In the genomic region with DNA sequence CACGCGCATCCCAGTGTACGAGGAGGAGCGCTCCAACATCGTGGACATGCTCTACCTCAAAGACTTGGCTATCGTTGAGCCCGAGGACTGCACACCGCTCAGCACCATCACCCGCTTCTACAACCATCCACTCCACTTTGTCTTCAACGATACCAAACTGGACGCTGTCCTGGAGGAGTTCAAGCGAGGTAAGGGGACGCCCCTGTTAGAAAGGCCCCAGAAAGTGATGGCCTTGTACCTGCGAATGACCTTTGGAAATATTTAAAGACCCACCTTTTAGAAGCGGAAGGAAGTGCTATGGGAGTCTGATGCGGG, we compare ENCODE assay signal across 8 mouse cellular contexts. TPM values are rescaled to one million over a fixed set of nuclear protein-coding genes. Genes with fewer than 3 reads are reported as not detected.
DNase-seq lines count a peak whose midpoint lies in the region; ATAC-seq and TF ChIP-seq lines count a peak whose summit lies in the region.

No protein-coding gene starts in this region.

- H3K27me3 ChIP-seq in heart, embryonic 10.5 days (ENCODE audit: insufficient read depth, poor library complexity, severe bottlenecking), result no peaks in the 10 kb centered on the region
- H3K27me3 ChIP-seq in C2C12 (ENCODE audit: control insufficient read depth, insufficient read depth, insufficient read length), result no peaks in the 10 kb centered on the region
- H3K27me3 ChIP-seq in forebrain, embryonic 11.5 days (ENCODE audit: control insufficient read depth, insufficient read depth, low read length), result no peaks in the 10 kb centered on the region
- no peaks in the 10 kb centered on the region for H3K27me3 ChIP-seq in liver, embryonic 12.5 days (replicated peaks)

- peaks cover 43% of the 10 kb centered on the region for H3K4me1 ChIP-seq in heart, embryonic 10.5 days
- peaks cover 4% of the 10 kb centered on the region for H3K4me1 ChIP-seq in forebrain, embryonic 11.5 days (replicated peaks; ENCODE audit: control insufficient read depth, insufficient read depth, low read length)
- H3K4me1 ChIP-seq in liver, embryonic 12.5 days, result peaks cover 35% of the 10 kb centered on the region

- peaks cover 30% of the 10 kb centered on the region for H3K36me3 ChIP-seq in heart, embryonic 10.5 days
- peaks cover 4% of the 10 kb centered on the region for H3K36me3 ChIP-seq in C2C12 (ENCODE audit: control insufficient read depth, insufficient read depth)
- peaks cover 3% of the 10 kb centered on the region; the same call in 1 of the 2 replicates for H3K36me3 ChIP-seq in forebrain, embryonic 11.5 days (ENCODE audit: control insufficient read depth, insufficient read depth, low read length)
- H3K36me3 ChIP-seq in liver, embryonic 12.5 days, result peaks cover 28% of the 10 kb centered on the region

- H3ac ChIP-seq in C2C12 (ENCODE audit: control insufficient read depth, insufficient read length, low read depth), result peak overlapping the region; percentile 81

- H3K9ac ChIP-seq in forebrain, embryonic 11.5 days (ENCODE audit: low read length), result peak overlapping the region; percentile 84
- peak overlapping the region; percentile 87 for H3K9ac ChIP-seq in liver, embryonic 12.5 days

- peak overlapping the region; percentile 96 for H3K4me2 ChIP-seq in forebrain, embryonic 11.5 days (ENCODE audit: low read depth, low read length, severe bottlenecking)
- H3K4me2 ChIP-seq in liver, embryonic 12.5 days, result peak overlapping the region; percentile 98

- no peaks in the 10 kb centered on the region for H3K9me3 ChIP-seq in heart, embryonic 10.5 days
- H3K9me3 ChIP-seq in forebrain, embryonic 11.5 days (ENCODE audit: control insufficient read depth, low read length), result no peaks in the 10 kb centered on the region
- H3K9me3 ChIP-seq in liver, embryonic 12.5 days (replicated peaks), result no peaks in the 10 kb centered on the region

- intact Hi-C loops in heart, postnatal 36 days (cut with DNase I), result loop anchor here (5.0 kb wide), 1 partner anchor 146 kb away; a partner anchor contains a TSS

- peak overlapping the region; percentile 97 for H3K27ac ChIP-seq in heart, embryonic 10.5 days
- peak overlapping the region; percentile 95; the same call in 1 of the 2 replicates for H3K27ac ChIP-seq in forebrain, embryonic 11.5 days (ENCODE audit: low read depth, low read length)
- H3K27ac ChIP-seq in liver, embryonic 12.5 days, result peak overlapping the region; percentile 95; the same call in 1 of the 2 replicates

- H3K4me3 ChIP-seq in heart, embryonic 10.5 days, result peak overlapping the region; percentile 98
- H3K4me3 ChIP-seq in C2C12 (ENCODE audit: insufficient read depth, poor library complexity, severe bottlenecking), result peak overlapping the region; percentile 75
- peak overlapping the region; percentile 92 for H3K4me3 ChIP-seq in forebrain, embryonic 11.5 days (ENCODE audit: low read depth, low read length)
- peak overlapping the region; percentile 98 for H3K4me3 ChIP-seq in liver, embryonic 12.5 days

- no peak for TF ChIP-seq CTCF in C2C12 (IDR thresholded peaks at IDR 0.05; ENCODE audit: control insufficient read depth, insufficient read depth, insufficient read length)

- ATAC-seq in forebrain, embryonic 11.5 days (replicated peaks; ENCODE audit: low FRiP score), result no peak
- no peak for ATAC-seq in liver, embryonic 12.5 days

- peaks cover 31% of the 10 kb centered on the region for H3K79me2 ChIP-seq in C2C12 (ENCODE audit: control insufficient read depth, insufficient read depth)

- no peak for DNase-seq in heart, embryonic 10.5 days (ENCODE audit: low spot score)
- DNase-seq in heart, postnatal 36 days, result no peak
- no peak for DNase-seq in forebrain, embryonic 11.5 days (ENCODE audit: low spot score)
- DNase-seq in adrenal gland, adult (ENCODE audit: inconsistent age in 2 of 2, low spot score in 1 of 2), result no peak
- DNase-seq in layer of hippocampus, postnatal 36 days, result no peak
- DNase-seq in adrenal gland, adult 8-10 months, result no peak

- H3K79me3 ChIP-seq in C2C12 (ENCODE audit: low read depth), result peaks cover 6% of the 10 kb centered on the region

- WGBS in heart, embryonic 10.5 days, result 3% methylated on average over 16 of the region's 16 CpGs
- 1% methylated on average over 16 of the region's 16 CpGs for WGBS in forebrain, embryonic 11.5 days
- WGBS in liver, embryonic 12.5 days (ENCODE audit: insufficient replicate concordance), result 4% methylated on average over 16 of the region's 16 CpGs

TF ChIP-seq in C2C12, 6 proteins besides CTCF, POLR2A, EP300 and RAD21:
- TF ChIP-seq MYOD1 (IDR thresholded peaks at IDR 0.05; ENCODE audit: control insufficient read depth, insufficient read length, low read depth) (no peak), USF1 (IDR thresholded peaks at IDR 0.05; ENCODE audit: low read depth) (no peak)
TF ChIP-seq in C2C12: peak in this region for 0.

RNA-seq across cellular contexts. Expression of a gene that starts 1.3 kb away (rescaled TPM):
- 1.5 and 2.5 TPM in 2 replicates for polyA plus RNA-seq in heart, embryonic 10.5 days (2016; fragmentation: Nextera tagmentation; extraction: Ambion mirVana)
- 10 to 100 TPM; 16.0 to 19.2 TPM for total RNA-seq in heart, postnatal 36 days (2021)
- 6.5 TPM for polyA plus RNA-seq in C2C12 (2012; fragmentation: generic; extraction: Trizol)
- polyA plus RNA-seq in forebrain, embryonic 11.5 days (2014; fragmentation: Nextera tagmentation; extraction: Ambion mirVana), result 6.8 and 7.4 TPM in 2 replicates
- polyA plus RNA-seq in liver, embryonic 12.5 days (2016; fragmentation: Nextera tagmentation; extraction: Ambion mirVana), result 1.3 and 1.5 TPM in 2 replicates
- total RNA-seq in layer of hippocampus, postnatal 36 days (2021), result 10 to 100 TPM; 29.0 to 39.0 TPM
- 10 to 100 TPM; 41.4 to 45.3 (median 42.6) TPM for total RNA-seq in adrenal gland, adult 8-10 months (2022)

RNA-seq across cellular contexts. Expression of a gene that starts 23.8 kb away (rescaled TPM):
- 16.7 and 19.0 TPM in 2 replicates for polyA plus RNA-seq in heart, embryonic 10.5 days (2016; fragmentation: Nextera tagmentation; extraction: Ambion mirVana)
- total RNA-seq in heart, postnatal 36 days (2021), result 100 to 1,000 TPM; 203 to 373 TPM
- polyA plus RNA-seq in C2C12 (2012; fragmentation: generic; extraction: Trizol), result 1.1 TPM
- polyA plus RNA-seq in forebrain, embryonic 11.5 days (2014; fragmentation: Nextera tagmentation; extraction: Ambion mirVana), result 14.1 and 16.5 TPM in 2 replicates
- polyA plus RNA-seq in liver, embryonic 12.5 days (2016; fragmentation: Nextera tagmentation; extraction: Ambion mirVana), result 4.0 and 6.9 TPM in 2 replicates
- total RNA-seq in layer of hippocampus, postnatal 36 days (2021), result 1 to 10 TPM; 7.9 to 8.5 TPM
- total RNA-seq in adrenal gland, adult 8-10 months (2022), result 10 to 100 TPM in 2 of 4 experiments, 1 to 10 TPM in 2; 6.8 to 18.1 (median 11.3) TPM

RNA-seq across cellular contexts. Expression of a gene that starts 26.3 kb away (rescaled TPM):
- polyA plus RNA-seq in heart, embryonic 10.5 days (2016; fragmentation: Nextera tagmentation; extraction: Ambion mirVana), result 0.20 and 1.0 TPM in 2 replicates
- total RNA-seq in heart, postnatal 36 days (2021), result 100 to 1,000 TPM in 1 of 2 experiments, 10 to 100 TPM in 1; 93.9 to 209 TPM
- 0.05 TPM for polyA plus RNA-seq in C2C12 (2012; fragmentation: generic; extraction: Trizol)
- not detected in 2 replicates for polyA plus RNA-seq in forebrain, embryonic 11.5 days (2014; fragmentation: Nextera tagmentation; extraction: Ambion mirVana)
- 0.15 and 0.29 TPM in 2 replicates for polyA plus RNA-seq in liver, embryonic 12.5 days (2016; fragmentation: Nextera tagmentation; extraction: Ambion mirVana)
- total RNA-seq in layer of hippocampus, postnatal 36 days (2021), result not detected
- total RNA-seq in adrenal gland, adult 8-10 months (2022), result not detected

RNA-seq across cellular contexts. Expression of a gene that starts 34.3 kb away (rescaled TPM):
- 23.9 and 24.5 TPM in 2 replicates for polyA plus RNA-seq in heart, embryonic 10.5 days (2016; fragmentation: Nextera tagmentation; extraction: Ambion mirVana)
- total RNA-seq in heart, postnatal 36 days (2021), result 1 to 10 TPM; 7.3 to 7.8 TPM
- polyA plus RNA-seq in C2C12 (2012; fragmentation: generic; extraction: Trizol), result 7.8 TPM
- 18.7 and 20.8 TPM in 2 replicates for polyA plus RNA-seq in forebrain, embryonic 11.5 days (2014; fragmentation: Nextera tagmentation; extraction: Ambion mirVana)
- 9.0 and 10.5 TPM in 2 replicates for polyA plus RNA-seq in liver, embryonic 12.5 days (2016; fragmentation: Nextera tagmentation; extraction: Ambion mirVana)
- total RNA-seq in layer of hippocampus, postnatal 36 days (2021), result 10 to 100 TPM; 11.9 to 12.6 TPM
- total RNA-seq in adrenal gland, adult 8-10 months (2022), result 10 to 100 TPM; 15.4 to 26.8 (median 18.7) TPM

RNA-seq across cellular contexts. Expression of a gene that starts 41.5 kb away (rescaled TPM):
- 7.1 and 8.6 TPM in 2 replicates for polyA plus RNA-seq in heart, embryonic 10.5 days (2016; fragmentation: Nextera tagmentation; extraction: Ambion mirVana)
- 1 to 10 TPM; 3.8 to 4.5 TPM for total RNA-seq in heart, postnatal 36 days (2021)
- 6.2 TPM for polyA plus RNA-seq in C2C12 (2012; fragmentation: generic; extraction: Trizol)
- polyA plus RNA-seq in forebrain, embryonic 11.5 days (2014; fragmentation: Nextera tagmentation; extraction: Ambion mirVana), result 14.6 and 15.0 TPM in 2 replicates
- 3.8 and 4.0 TPM in 2 replicates for polyA plus RNA-seq in liver, embryonic 12.5 days (2016; fragmentation: Nextera tagmentation; extraction: Ambion mirVana)
- total RNA-seq in layer of hippocampus, postnatal 36 days (2021), result 10 to 100 TPM; 15.4 to 17.0 TPM
- 1 to 10 TPM; 4.1 to 6.2 (median 5.1) TPM for total RNA-seq in adrenal gland, adult 8-10 months (2022)
